Mouse (Mus musculus) neural tube, embryonic 12.5 days (tissue): Measurements from ENCODE around the gene Spock3. TPM values are rescaled to one million over a fixed set of nuclear protein-coding genes. Genes with fewer than 3 reads are reported as not detected.

Source experiments
- ATAC-seq: fragments of 200-750 bp; cut with Nextera tagmentation; 2 replicates; pipeline ENCODE4 v1.8.0; 2017; ENCODE audit warnings: low read depth, mild to moderate bottlenecking, moderate TSS enrichment, moderate library complexity; ENCODE audit not compliant: low FRiP score
- H3K27ac ChIP-seq: fragments of 300-500 bp; sonication (generic); 2 replicates; pipeline ENCODE4 v1.5.1; 2016
- H3K27me3 ChIP-seq: fragments of 300-500 bp; sonication (generic); replicated peaks from 2 replicates; pipeline ENCODE4 v1.6.1; 2016; ENCODE audit warnings: mild to moderate bottlenecking
- H3K36me3 ChIP-seq: fragments of 300-500 bp; sonication (generic); 2 replicates; pipeline ENCODE4 v1.6.1; 2016; ENCODE audit warnings: mild to moderate bottlenecking
- H3K4me1 ChIP-seq: fragments of 300-500 bp; sonication (generic); 2 replicates; pipeline ENCODE4 v1.6.1; 2016
- H3K4me2 ChIP-seq: fragments of 300-500 bp; sonication (generic); replicated peaks from 2 replicates; pipeline ENCODE4 v1.6.1; 2016; ENCODE audit warnings: mild to moderate bottlenecking
- H3K4me3 ChIP-seq: fragments of 300-500 bp; sonication (generic); 2 replicates; pipeline ENCODE4 v1.5.1; 2016
- H3K9ac ChIP-seq: fragments of 300-500 bp; sonication (generic); 2 replicates; pipeline ENCODE4 v1.6.1; 2016; ENCODE audit warnings: mild to moderate bottlenecking
- H3K9me3 ChIP-seq: fragments of 300-500 bp; sonication (generic); 2 replicates; pipeline ENCODE4 v1.6.1; 2016; ENCODE audit warnings: mild to moderate bottlenecking
- WGBS: fragments of 180-500 bp; shearing (Covaris S2); methylation state at CpG from one replicate; pipeline ENCODE4 v1.1.7; 2016; 5-methylcytosine and 5-hydroxymethylcytosine counted together
- polyA plus RNA-seq: library from polyadenylated mRNA; unstranded; fragments of >200 nt; fragmentation: Nextera tagmentation; extraction: Ambion mirVana; gene quantifications from 2 replicates; pipeline ENCODE4 v1.2.1, GENCODE M21; 2016

Gene Spock3
- polyA plus RNA-seq, 1 experiment from 2014 or later: 32.8 TPM

GRCm38 (mm10) chr8:63165326-63165725, 214.5 kb downstream of the Spock3 start:
- Histone ChIP-seq H3K36me3 (no peaks in the 10 kb centered on the region), H3K4me2 (no peak overlapping the region), H3K9ac (no peak overlapping the region), H3K27me3 (no peaks in the 10 kb centered on the region), H3K4me3 (no peak overlapping the region), H3K9me3 (no peaks in the 10 kb centered on the region), H3K27ac (no peak overlapping the region), H3K4me1 (no peaks in the 10 kb centered on the region)
- no peak for ATAC-seq

- Histone ChIP-seq H3K4me1 (no peaks in the 10 kb centered on the region), H3K27me3 (no peaks in the 10 kb centered on the region), H3K27ac (no peak overlapping the region), H3K4me2 (no peak overlapping the region), H3K9ac (no peak overlapping the region), H3K4me3 (no peak overlapping the region), H3K36me3 (no peaks in the 10 kb centered on the region), H3K9me3 (no peaks in the 10 kb centered on the region)
- ATAC-seq: no peak
Measured at GRCm38 (mm10) chr8:63169956-63170355, 219.1 kb downstream of the Spock3 start.

GRCm38 (mm10) chr8:63181272-63181671, 230.5 kb downstream of the Spock3 start:
- 57% methylated on average over 1 of the region's 1 CpGs for WGBS
- no peaks in the 10 kb centered on the region for H3K36me3 ChIP-seq
- H3K9me3 ChIP-seq: no peaks in the 10 kb centered on the region
- H3K4me1 ChIP-seq: no peaks in the 10 kb centered on the region
- H3K27me3 ChIP-seq: no peaks in the 10 kb centered on the region
- ATAC-seq: no peak
- no peak overlapping the region for H3K4me3 ChIP-seq
- no peak overlapping the region for H3K27ac ChIP-seq
- no peak overlapping the region for H3K4me2 ChIP-seq
- no peak overlapping the region for H3K9ac ChIP-seq

DNA sequence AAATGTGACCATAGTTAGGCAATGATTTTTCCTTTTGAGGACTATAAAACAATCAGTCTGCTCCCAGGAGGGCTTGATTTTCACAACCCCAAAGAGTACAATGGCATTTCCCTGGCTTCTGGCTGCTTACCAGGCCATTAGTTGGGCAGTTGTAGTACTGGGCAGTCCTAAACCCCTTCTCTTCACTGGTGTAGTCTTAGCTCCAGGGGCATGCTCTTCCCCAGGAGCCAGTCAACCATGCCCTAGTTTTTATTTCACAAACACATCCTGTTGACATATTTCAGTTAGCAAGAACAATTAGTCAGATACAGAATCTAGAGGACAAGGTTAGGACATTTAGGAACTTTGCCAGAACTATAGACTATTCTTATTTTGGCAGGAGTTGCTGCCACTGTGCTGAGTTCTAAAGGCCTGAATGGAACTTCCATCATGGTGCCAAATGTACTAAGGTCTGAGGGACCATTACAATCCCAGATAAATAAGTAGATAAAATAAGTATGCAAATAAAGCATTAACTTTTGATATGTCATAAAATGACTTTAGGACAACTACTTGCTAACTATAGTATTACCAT, 308.1 kb downstream of the Spock3 start:
- H3K4me1 ChIP-seq: no peaks in the 10 kb centered on the region

GRCm38 (mm10) chr8:63262516-63262915, 311.7 kb downstream of the Spock3 start:
- 76% methylated on average over 4 of the region's 4 CpGs for WGBS

More for the DNA sequence above, 308.1 kb downstream of the Spock3 start:
- no peak overlapping the region for H3K4me3 ChIP-seq
- H3K9ac ChIP-seq: no peak overlapping the region
- H3K4me2 ChIP-seq: no peak overlapping the region
- H3K9me3 ChIP-seq: no peaks in the 10 kb centered on the region
- no peak overlapping the region for H3K27ac ChIP-seq
- H3K27me3 ChIP-seq: no peaks in the 10 kb centered on the region
- no peaks in the 10 kb centered on the region for H3K36me3 ChIP-seq
- no peak for ATAC-seq

DNA sequence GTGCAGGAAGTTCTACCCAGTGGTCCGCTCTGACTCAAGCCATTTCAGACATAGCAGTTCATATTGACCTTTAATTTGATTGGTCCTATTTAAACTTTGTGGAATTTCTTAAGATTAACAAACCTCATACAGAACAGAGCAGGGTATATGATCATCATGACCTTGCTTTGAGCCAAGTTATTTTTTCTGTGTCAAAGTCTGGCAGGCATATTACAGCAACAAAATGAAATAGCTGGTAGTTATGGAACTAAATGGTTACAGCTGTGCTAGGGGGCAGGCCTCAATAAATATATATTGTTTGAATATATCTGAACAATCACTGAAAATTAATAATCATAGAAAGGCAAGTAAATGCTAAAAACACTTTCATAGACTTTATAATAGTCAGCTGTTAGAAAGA, 384.6 kb downstream of the Spock3 start:
- Histone ChIP-seq H3K27ac (no peak overlapping the region), H3K36me3 (no peaks in the 10 kb centered on the region), H3K4me2 (no peak overlapping the region), H3K9me3 (no peaks in the 10 kb centered on the region), H3K4me1 (no peaks in the 10 kb centered on the region), H3K4me3 (no peak overlapping the region), H3K27me3 (no peaks in the 10 kb centered on the region), H3K9ac (no peak overlapping the region)
- 86% methylated on average over 1 of the region's 1 CpGs for WGBS
- ATAC-seq: no peak

More at GRCm38 (mm10) chr8:63262516-63262915, 311.7 kb downstream of the Spock3 start:
- no peak overlapping the region for H3K4me3 ChIP-seq
- no peaks in the 10 kb centered on the region for H3K36me3 ChIP-seq
- no peaks in the 10 kb centered on the region for H3K9me3 ChIP-seq
- no peak for ATAC-seq
- no peak overlapping the region for H3K27ac ChIP-seq
- H3K4me1 ChIP-seq: no peaks in the 10 kb centered on the region
- H3K27me3 ChIP-seq: no peaks in the 10 kb centered on the region
- H3K9ac ChIP-seq: no peak overlapping the region
- no peak overlapping the region for H3K4me2 ChIP-seq

DNA sequence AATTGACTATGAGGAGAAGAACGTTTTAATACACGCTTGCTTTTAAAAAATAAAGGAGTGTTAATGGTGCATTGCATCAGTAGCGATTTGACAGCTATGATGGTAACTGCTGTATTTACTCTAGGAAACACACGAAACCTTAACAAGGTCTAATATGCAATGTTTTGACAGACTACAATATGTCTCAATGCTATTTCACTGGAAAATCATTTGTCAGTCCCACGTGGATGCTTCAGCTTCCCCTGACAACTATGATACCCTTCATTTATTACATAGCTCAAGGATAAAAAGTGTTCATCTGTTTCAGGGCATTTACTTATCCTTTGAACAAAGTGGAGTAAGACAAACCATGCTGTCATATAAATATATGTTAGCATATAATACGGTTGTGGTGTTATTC, 417.8 kb downstream of the Spock3 start:
- Histone ChIP-seq H3K36me3 (no peaks in the 10 kb centered on the region), H3K4me2 (no peak overlapping the region), H3K4me1 (no peaks in the 10 kb centered on the region), H3K9me3 (no peaks in the 10 kb centered on the region), H3K9ac (no peak overlapping the region), H3K4me3 (no peak overlapping the region), H3K27ac (no peak overlapping the region), H3K27me3 (no peaks in the 10 kb centered on the region)
- WGBS: 79% methylated on average over 6 of the region's 6 CpGs
- no peak for ATAC-seq

- Histone ChIP-seq H3K9me3 (no peaks in the 10 kb centered on the region), H3K4me1 (no peaks in the 10 kb centered on the region), H3K4me2 (no peak overlapping the region), H3K27ac (no peak overlapping the region), H3K36me3 (no peaks in the 10 kb centered on the region), H3K4me3 (no peak overlapping the region), H3K27me3 (no peaks in the 10 kb centered on the region), H3K9ac (no peak overlapping the region)
- no peak for ATAC-seq
Measured at GRCm38 (mm10) chr8:63397659-63398058, 446.9 kb downstream of the Spock3 start.
